Mouse (Mus musculus): ENCODE results near the gene Gpr158. TPM values are rescaled to one million over a fixed set of nuclear protein-coding genes. Genes with fewer than 3 reads are reported as not detected.
"Not testable (repeated sequence)": the region's sequence is repeated elsewhere in the genome, so short reads cannot be mapped to it uniquely, and the experiment has no call there.

The Gpr158 gene
- polyA plus RNA-seq, 1 experiment from 2014 or later: 0.05 TPM

- Histone ChIP-seq H3K9me3 (no peaks in the 10 kb centered on the region), H3K27ac (no peak overlapping the region), H3K4me1 (no peaks in the 10 kb centered on the region), H3K27me3 (ENCODE audit: poor library complexity, severe bottlenecking) (no peaks in the 10 kb centered on the region), H3K4me3 (no peak overlapping the region), H3K36me3 (replicated peaks) (no peaks in the 10 kb centered on the region)
- DNase-seq (ENCODE audit: extremely low spot score, low spot score): no peak
- WGBS: 74% methylated on average over 6 of the region's 6 CpGs
Measured at GRCm38 (mm10) chr2:21431182-21431581, 63.8 kb downstream of the Gpr158 start.

- H3K27ac ChIP-seq: no peak overlapping the region
- no peak overlapping the region for H3K4me3 ChIP-seq
- H3K4me1 ChIP-seq: no peaks in the 10 kb centered on the region
- 87% methylated on average over 3 of the region's 3 CpGs for whole genome bisulfite sequencing
- DNase-seq (ENCODE audit: extremely low spot score, low spot score): no peak
- no peaks in the 10 kb centered on the region for H3K36me3 ChIP-seq (replicated peaks)
- H3K9me3 ChIP-seq: no peaks in the 10 kb centered on the region
- no peaks in the 10 kb centered on the region for H3K27me3 ChIP-seq (ENCODE audit: poor library complexity, severe bottlenecking)
Measured at GRCm38 (mm10) chr2:21439626-21440025, 72.3 kb downstream of the Gpr158 start.

- DNase-seq (ENCODE audit: extremely low spot score, low spot score); H3K27ac ChIP-seq; H3K4me1 ChIP-seq; H3K9me3 ChIP-seq; H3K36me3 ChIP-seq (replicated peaks); H3K27me3 ChIP-seq (ENCODE audit: poor library complexity, severe bottlenecking); H3K4me3 ChIP-seq: not testable (repeated sequence)
- WGBS: 94% methylated on average over 4 of the region's 4 CpGs
Measured at GRCm38 (mm10) chr2:21460606-21461005, 93.3 kb downstream of the Gpr158 start.

DNA sequence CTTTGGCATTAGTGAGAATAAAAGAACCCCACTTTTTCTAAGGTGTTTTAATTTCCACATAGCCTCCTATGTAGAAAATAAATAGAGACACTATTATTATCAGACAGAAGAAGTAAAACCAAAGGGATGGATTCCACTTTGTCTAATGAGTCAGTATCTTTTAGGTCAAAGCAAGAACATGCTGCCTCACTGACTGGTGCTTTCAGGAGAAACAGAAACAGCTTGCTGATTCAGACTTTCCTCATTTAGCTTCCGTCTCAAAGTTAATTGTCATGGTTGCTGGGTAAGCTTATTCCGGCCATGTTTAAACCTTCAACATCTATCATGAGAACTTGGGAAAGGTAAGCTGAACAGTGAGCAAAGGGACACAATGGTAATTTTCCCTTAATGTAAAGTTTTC, 107.6 kb downstream of the Gpr158 start:
- no peak for DNase-seq (ENCODE audit: extremely low spot score, low spot score)
- H3K4me3 ChIP-seq: no peak overlapping the region
- H3K4me1 ChIP-seq: no peaks in the 10 kb centered on the region
- no peaks in the 10 kb centered on the region for H3K9me3 ChIP-seq
- H3K36me3 ChIP-seq (replicated peaks): no peaks in the 10 kb centered on the region
- H3K27me3 ChIP-seq (ENCODE audit: poor library complexity, severe bottlenecking): no peaks in the 10 kb centered on the region
- H3K27ac ChIP-seq: no peak overlapping the region
- WGBS: 91% methylated on average over 2 of the region's 2 CpGs

- Histone ChIP-seq H3K4me1 (no peaks in the 10 kb centered on the region), H3K4me3 (no peak overlapping the region), H3K27me3 (ENCODE audit: poor library complexity, severe bottlenecking) (no peaks in the 10 kb centered on the region), H3K27ac (no peak overlapping the region), H3K36me3 (replicated peaks) (no peaks in the 10 kb centered on the region), H3K9me3 (no peaks in the 10 kb centered on the region)
- WGBS: 87% methylated on average over 3 of the region's 3 CpGs
- no peak for DNase-seq (ENCODE audit: extremely low spot score, low spot score)
Measured at GRCm38 (mm10) chr2:21496881-21497280, 129.5 kb downstream of the Gpr158 start.

GRCm38 (mm10) chr2:21497965-21498364, 130.6 kb downstream of the Gpr158 start:
- no peak overlapping the region for H3K4me3 ChIP-seq
- no peak overlapping the region for H3K27ac ChIP-seq
- no peaks in the 10 kb centered on the region for H3K4me1 ChIP-seq
- 83% methylated on average over 1 of the region's 1 CpGs for WGBS
- H3K36me3 ChIP-seq (replicated peaks): no peaks in the 10 kb centered on the region
- no peaks in the 10 kb centered on the region for H3K27me3 ChIP-seq (ENCODE audit: poor library complexity, severe bottlenecking)
- H3K9me3 ChIP-seq: no peaks in the 10 kb centered on the region
- DNase-seq (ENCODE audit: extremely low spot score, low spot score): no peak

- WGBS: 86% methylated on average over 2 of the region's 2 CpGs
- DNase-seq (ENCODE audit: extremely low spot score, low spot score): no peak
- Histone ChIP-seq H3K4me3 (no peak overlapping the region), H3K4me1 (no peaks in the 10 kb centered on the region), H3K9me3 (no peaks in the 10 kb centered on the region), H3K27me3 (ENCODE audit: poor library complexity, severe bottlenecking) (no peaks in the 10 kb centered on the region), H3K27ac (no peak overlapping the region), H3K36me3 (replicated peaks) (no peaks in the 10 kb centered on the region)
Measured at GRCm38 (mm10) chr2:21499399-21499798, 132.1 kb downstream of the Gpr158 start.

GRCm38 (mm10) chr2:21507449-21507848, 140.1 kb downstream of the Gpr158 start:
- H3K27ac ChIP-seq: no peak overlapping the region
- H3K4me3 ChIP-seq: no peak overlapping the region
- DNase-seq (ENCODE audit: extremely low spot score, low spot score): no peak
- 65% methylated on average over 1 of the region's 1 CpGs for WGBS
- H3K27me3 ChIP-seq (ENCODE audit: poor library complexity, severe bottlenecking): no peaks in the 10 kb centered on the region
- H3K4me1 ChIP-seq: no peaks in the 10 kb centered on the region
- H3K36me3 ChIP-seq (replicated peaks): no peaks in the 10 kb centered on the region
- no peaks in the 10 kb centered on the region for H3K9me3 ChIP-seq

GRCm38 (mm10) chr2:21530750-21531149, 163.4 kb downstream of the Gpr158 start:
- H3K9me3 ChIP-seq: no peaks in the 10 kb centered on the region
- no peak overlapping the region for H3K27ac ChIP-seq
- no peaks in the 10 kb centered on the region for H3K4me1 ChIP-seq
- H3K27me3 ChIP-seq (ENCODE audit: poor library complexity, severe bottlenecking): no peaks in the 10 kb centered on the region
- no peak overlapping the region for H3K4me3 ChIP-seq
- H3K36me3 ChIP-seq (replicated peaks): no peaks in the 10 kb centered on the region
- DNase-seq (ENCODE audit: extremely low spot score, low spot score): no peak

DNA sequence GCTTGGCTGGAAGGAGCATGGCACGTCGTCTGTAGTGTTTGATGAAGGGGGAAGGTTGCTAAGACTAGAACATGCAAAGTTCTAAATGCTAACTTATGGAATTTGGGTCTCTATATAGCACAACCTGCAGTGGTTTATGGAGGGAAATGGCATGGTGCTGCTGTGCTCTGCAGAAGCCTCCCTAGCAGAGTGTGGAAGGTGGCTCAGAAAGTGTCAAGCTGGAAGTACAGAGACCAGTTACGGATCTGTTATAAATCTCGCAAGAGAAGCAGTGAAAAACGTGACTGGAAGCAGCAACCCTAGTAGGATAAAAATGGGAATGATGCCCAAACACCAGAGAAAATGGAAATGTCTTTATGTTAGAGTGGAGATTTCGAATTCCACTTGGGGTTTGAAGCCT, 251.8 kb downstream of the Gpr158 start:
- DNase-seq (ENCODE audit: extremely low spot score, low spot score): no peak
- Histone ChIP-seq H3K27me3 (ENCODE audit: poor library complexity, severe bottlenecking) (no peaks in the 10 kb centered on the region), H3K36me3 (replicated peaks) (no peaks in the 10 kb centered on the region), H3K4me3 (no peak overlapping the region), H3K27ac (no peak overlapping the region), H3K4me1 (no peaks in the 10 kb centered on the region), H3K9me3 (no peaks in the 10 kb centered on the region)
- WGBS: 82% methylated on average over 6 of the region's 6 CpGs

DNA sequence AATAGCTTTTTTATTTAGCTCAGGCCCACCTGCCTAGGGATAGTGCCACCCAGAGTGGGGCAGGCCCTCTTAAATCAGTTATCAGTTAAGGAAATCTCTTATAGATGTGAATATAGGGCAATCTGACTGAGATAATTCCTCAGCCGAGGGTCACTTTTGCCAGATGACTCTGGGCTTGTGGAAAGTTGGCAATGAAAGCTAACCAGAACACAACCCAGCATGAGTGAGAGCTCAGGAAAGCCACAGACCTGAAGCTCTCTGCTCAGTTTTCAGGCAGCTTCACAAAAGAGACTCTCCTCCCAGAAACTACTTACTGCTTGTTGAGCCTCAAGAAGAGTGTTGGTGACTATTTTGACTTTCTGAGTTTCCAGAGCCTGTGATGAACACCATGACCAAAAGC, 264.8 kb downstream of the Gpr158 start:
- Histone ChIP-seq H3K27me3 (ENCODE audit: poor library complexity, severe bottlenecking) (no peaks in the 10 kb centered on the region), H3K27ac (no peak overlapping the region), H3K4me1 (no peaks in the 10 kb centered on the region), H3K36me3 (replicated peaks) (no peaks in the 10 kb centered on the region), H3K4me3 (no peak overlapping the region), H3K9me3 (no peaks in the 10 kb centered on the region)
- no peak for DNase-seq (ENCODE audit: extremely low spot score, low spot score)
- WGBS: 77% methylated on average over 1 of the region's 1 CpGs

GRCm38 (mm10) chr2:21665721-21666120, 298.4 kb downstream of the Gpr158 start:
- 88% methylated on average over 4 of the region's 4 CpGs for WGBS
- no peaks in the 10 kb centered on the region for H3K4me1 ChIP-seq
- DNase-seq (ENCODE audit: extremely low spot score, low spot score): no peak
- H3K4me3 ChIP-seq: no peak overlapping the region
- H3K9me3 ChIP-seq: no peaks in the 10 kb centered on the region
- no peak overlapping the region for H3K27ac ChIP-seq
- no peaks in the 10 kb centered on the region for H3K36me3 ChIP-seq (replicated peaks)
- H3K27me3 ChIP-seq (ENCODE audit: poor library complexity, severe bottlenecking): no peaks in the 10 kb centered on the region

GRCm38 (mm10) chr2:21676084-21676838, 308.9 kb downstream of the Gpr158 start:
- no peak for DNase-seq (ENCODE audit: extremely low spot score, low spot score)
- no peaks in the 10 kb centered on the region for H3K27me3 ChIP-seq (ENCODE audit: poor library complexity, severe bottlenecking)
- H3K36me3 ChIP-seq (replicated peaks): no peaks in the 10 kb centered on the region
- H3K9me3 ChIP-seq: no peaks in the 10 kb centered on the region
- H3K27ac ChIP-seq: no peak overlapping the region
- no peaks in the 10 kb centered on the region for H3K4me1 ChIP-seq
- H3K4me3 ChIP-seq: no peak overlapping the region
- 85% methylated on average over 4 of the region's 4 CpGs for WGBS

GRCm38 (mm10) chr2:21676839-21677123, 309.4 kb downstream of the Gpr158 start:
- Histone ChIP-seq H3K9me3 (no peaks in the 10 kb centered on the region), H3K36me3 (replicated peaks) (no peaks in the 10 kb centered on the region), H3K27me3 (ENCODE audit: poor library complexity, severe bottlenecking) (no peaks in the 10 kb centered on the region), H3K27ac (no peak overlapping the region), H3K4me1 (no peaks in the 10 kb centered on the region), H3K4me3 (no peak overlapping the region)
- WGBS: 82% methylated on average over 2 of the region's 2 CpGs
- DNase-seq (ENCODE audit: extremely low spot score, low spot score): no peak
